Mouse (Mus musculus) lung, postnatal 4 days (tissue): ENCODE data around the gene Plscr3.

ENCODE experiments used
- DNase-seq, 2 experiments: peaks; one replicate each; pipeline ENCODE4 v3.0.0; 2021

Plscr3 gene

GRCm38 (mm10) chr11:69900471-69901405, 54.6 kb downstream of the Plscr3 start, which contains the start of the genes 2810408A11Rik and Neurl4:
Gene 2810408A11Rik (minus strand): TSS chr11:69900987.
Gene Neurl4 (plus strand): TSS chr11:69901072.
- peak; percentile 93 to 95 for DNase-seq

- peak; percentile 94 to 98 for DNase-seq
Observed at GRCm38 (mm10) chr11:69901406-69901846, 55.2 kb downstream of the Plscr3 start.
